Mouse (Mus musculus): ENCODE results near the gene Gm29554.
"Not testable (repeated sequence)": the region's sequence is repeated elsewhere in the genome, so short reads cannot be mapped to it uniquely, and the experiment has no call there.

Gene Gm29554

DNA sequence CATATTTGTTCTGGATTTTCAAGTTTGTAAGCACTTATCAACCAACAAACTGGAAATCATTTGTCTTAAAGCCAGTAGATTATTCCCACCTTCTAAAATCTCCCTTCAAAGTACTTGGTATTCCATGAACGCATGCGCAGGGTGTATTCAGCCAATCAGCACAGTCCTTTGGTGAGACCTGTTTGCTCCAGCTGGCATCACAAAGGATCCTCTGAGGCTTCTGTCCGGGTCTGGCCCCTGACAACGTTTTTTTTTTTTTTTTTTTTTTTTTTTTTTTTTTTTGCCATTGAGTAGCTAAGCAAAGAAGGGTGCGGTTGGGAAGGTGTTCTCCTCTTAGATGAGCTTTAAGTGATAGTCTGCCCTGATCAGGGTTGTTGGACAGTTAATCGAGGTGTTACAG, at the start of gene Gm29554:
Gm29554 (plus strand) TSS at position 301 of the 400 bp plus-strand sequence.
- DNase-seq (ENCODE audit: low read depth), result not testable (repeated sequence)

All from c-Kit-positive CD71-negative TER-119-negative erythroid progenitor cells, embryonic 14.5 days (primary cell).